Mouse (Mus musculus): ENCODE results near the gene Prkar2a.

- no peak for TF ChIP-seq ZC3H11A (IDR thresholded peaks at IDR 0.05; ENCODE audit: borderline replicate concordance, low read depth, low read length)
- TF ChIP-seq HCFC1 (IDR thresholded peaks at IDR 0.05; ENCODE audit: borderline replicate concordance, insufficient read depth, low read length): no peak
- no peak for TF ChIP-seq CHD2 (IDR thresholded peaks at IDR 0.05; ENCODE audit: low read depth, low read length)
Observed at GRCm38 (mm10) chr9:108654566-108655464, 34.3 kb upstream of the Prkar2a start.

All from ES-E14 (cell line).